Mouse (Mus musculus) C2C12 (cell line): ENCODE results near the gene Cited2.

ENCODE experiments used
- CTCF ChIP-seq: IDR thresholded peaks from one replicate; pipeline ENCODE4 v1.5.1; 2011; ENCODE audit not compliant: control insufficient read depth, insufficient read depth, insufficient read length
- MAX ChIP-seq: IDR thresholded peaks from one replicate; pipeline ENCODE4 v1.6.1; 2011; ENCODE audit warnings: mild to moderate bottlenecking, control low read depth
- MYOG ChIP-seq: IDR thresholded peaks from one replicate; pipeline ENCODE4 v1.6.1; 2011; ENCODE audit not compliant: control insufficient read depth, insufficient read length; ENCODE audit errors: extremely low read depth

- TF ChIP-seq CTCF, result no peak
- TF ChIP-seq MAX, result no peak
- no peak for TF ChIP-seq MYOG
Measured at GRCm38 (mm10) chr10:17683852-17684428, 39.1 kb upstream of the Cited2 start.
